Mouse (Mus musculus): ENCODE measurements around the gene Gm49358.

DNA sequence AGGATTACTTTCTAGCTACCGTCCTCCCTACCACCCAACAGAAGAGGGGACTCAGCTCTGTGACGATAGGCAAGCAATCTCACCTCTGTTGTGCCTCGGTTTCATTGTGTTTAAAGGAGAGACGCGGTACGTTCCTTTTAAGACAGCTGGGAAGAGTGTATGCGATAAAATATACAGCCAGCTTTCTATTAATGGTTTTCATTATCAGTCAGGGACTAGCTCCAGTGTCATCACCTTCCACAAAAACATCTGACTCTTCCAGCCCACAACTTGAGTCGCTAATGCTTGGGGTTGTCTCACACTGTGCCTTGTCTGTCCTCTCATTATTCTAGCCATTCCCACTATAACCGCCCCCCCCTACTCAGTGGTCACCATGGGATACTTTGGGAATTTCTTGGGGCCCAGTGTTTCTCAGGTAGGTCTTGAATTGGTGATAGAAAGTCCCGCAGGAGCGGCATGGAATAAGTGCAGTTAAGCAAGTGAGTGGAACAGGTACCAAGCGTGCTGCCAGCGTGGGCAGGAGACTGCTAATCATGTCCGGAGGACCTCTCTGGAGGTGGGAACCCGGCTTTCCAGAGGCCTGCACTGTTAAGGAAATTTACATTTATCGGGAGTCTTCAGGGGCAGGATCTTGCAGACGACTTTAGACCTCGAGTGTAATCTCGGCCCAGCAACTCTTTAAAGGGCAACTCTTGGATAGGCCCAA is 14.0 kb downstream of the Gm49358 start:
- TF ChIP-seq POLR2A (IDR thresholded peaks at IDR 0.05; ENCODE audit: low read depth, low read length) (no peak), CTCF (IDR thresholded peaks at IDR 0.05; ENCODE audit: borderline replicate concordance, insufficient read depth, low read length) (no peak)
